Mouse (Mus musculus) stomach, embryonic 16.5 days (tissue): ENCODE measurements around the gene Bicc1. TPM values are rescaled to one million over a fixed set of nuclear protein-coding genes. Genes with fewer than 3 reads are reported as not detected.

Experiments used
- polyA plus RNA-seq: library from polyadenylated mRNA; unstranded; fragments of >200 nt; fragmentation: Nextera tagmentation; extraction: Ambion mirVana; gene quantifications from 2 replicates; pipeline ENCODE4 v1.2.1, GENCODE M21; 2015

Bicc1 gene
- polyA plus RNA-seq, 1 experiment from 2014 or later = 22.1 TPM

Other genes with a start within 250 kb of the Bicc1 start
- 65.0 and 76.1 TPM in 2 replicates for gene Tfam, start 78.6 kb upstream of the Bicc1 start, polyA plus RNA-seq
- gene Ube2d1, start 125.6 kb upstream of the Bicc1 start, polyA plus RNA-seq = 44.1 and 47.3 TPM in 2 replicates
- gene Cisd1, start 185.3 kb upstream of the Bicc1 start, polyA plus RNA-seq = 92.8 and 103 TPM in 2 replicates
- gene Ipmk, start 188.1 kb upstream of the Bicc1 start, polyA plus RNA-seq = 11.0 and 12.3 TPM in 2 replicates